Mouse (Mus musculus) spleen, adult 10 weeks (tissue): ENCODE measurements around the gene Jag1. TPM values are rescaled to one million over a fixed set of nuclear protein-coding genes. Genes with fewer than 3 reads are reported as not detected.

ENCODE experiments used
- polyA plus RNA-seq: library from polyadenylated mRNA; stranded (reverse); fragments of 350-450 nt; fragmentation: Illumina TruSeq; extraction: RNeasy Lipid Tissue Mini Kit (QIAGEN cat#74804); gene quantifications from one replicate; pipeline ENCODE4 v1.2.3, GENCODE M21; 2015; ENCODE audit warnings: low replicate concordance; ENCODE audit not compliant: insufficient read depth

Gene Jag1
- 15.4 TPM for polyA plus RNA-seq

DNA sequence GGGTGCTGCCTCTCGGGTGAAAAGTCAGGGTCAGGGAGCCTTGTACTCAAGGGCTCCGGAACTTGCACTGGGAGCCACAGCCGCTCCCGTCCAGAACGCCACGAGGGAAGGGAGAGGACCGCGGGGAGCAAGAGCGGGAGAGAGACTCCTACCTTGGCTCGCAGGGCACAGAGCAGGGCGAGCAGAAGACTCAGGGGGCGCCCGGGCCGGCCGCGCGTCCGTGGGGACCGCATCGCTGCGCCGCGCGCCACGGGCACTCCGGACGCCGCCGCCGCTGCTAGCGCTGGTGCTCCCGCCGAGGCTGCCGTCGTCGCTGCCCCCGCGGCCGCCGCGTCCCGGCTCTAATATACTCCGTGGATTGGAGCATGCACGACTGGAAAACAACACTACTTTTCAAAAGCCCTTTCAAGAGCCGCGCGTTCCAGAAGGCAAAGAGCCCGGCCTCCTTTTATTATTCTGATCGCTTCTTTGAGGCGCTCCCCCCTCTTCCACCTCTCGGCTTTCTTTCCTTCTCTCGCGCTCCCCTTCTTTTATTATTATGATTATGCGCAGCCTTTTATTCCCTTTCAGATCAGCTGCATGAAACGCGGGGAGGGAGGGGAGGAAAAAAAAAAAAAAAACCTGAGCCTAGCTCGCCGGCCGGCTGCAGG, at the start of gene Jag1:
TSS of gene Jag1 (minus strand) at position 620 of the 650 bp plus-strand sequence.

Other genes with a start within 250 kb of the Jag1 start
- not detected for gene AL731706.2, start 231.0 kb downstream of the Jag1 start, polyA plus RNA-seq
- gene Slx4ip, start 225.4 kb downstream of the Jag1 start, polyA plus RNA-seq: 11.6 TPM
- 18.9 TPM for gene AL731706.1, start 225.3 kb downstream of the Jag1 start, polyA plus RNA-seq
- gene Mkks, start 225.3 kb downstream of the Jag1 start, polyA plus RNA-seq: 18.4 TPM